Mouse (Mus musculus) cerebellum, adult 2 months (tissue): ENCODE measurements around the gene Recql5. TPM values are rescaled to one million over a fixed set of nuclear protein-coding genes. Genes with fewer than 3 reads are reported as not detected.

ENCODE experiments used
- DNase-seq, 2 experiments: peaks; one replicate each; pipeline ENCODE4 v3.0.0; 2021
- H3K27ac ChIP-seq: fragments of 200-500 bp; 2 replicates; pipeline ENCODE4 v1.5.1; 2012; ENCODE audit warnings: low read length, control low read depth, inconsistent platforms; ENCODE audit not compliant: insufficient read depth
- H3K27me3 ChIP-seq: fragments of 200-500 bp; 2 replicates; pipeline ENCODE4 v1.6.1; 2012; ENCODE audit warnings: inconsistent platforms, mild to moderate bottlenecking, low read length, moderate library complexity; ENCODE audit not compliant: control insufficient read depth, insufficient read depth
- H3K4me1 ChIP-seq: fragments of 200-500 bp; 2 replicates; pipeline ENCODE4 v1.6.1; 2011; ENCODE audit warnings: low read length; ENCODE audit not compliant: control insufficient read depth, insufficient read depth
- H3K4me3 ChIP-seq: fragments of 200-500 bp; replicated peaks from 2 replicates; pipeline ENCODE3; 2011; ENCODE audit warnings: mild to moderate bottlenecking, low read depth, low read length, control low read depth; ENCODE audit not compliant: insufficient read depth
- CTCF ChIP-seq: fragments of 200-500 bp; IDR thresholded peaks from 2 replicates; pipeline ENCODE4 v1.5.1; 2011; ENCODE audit warnings: low read depth, mild to moderate bottlenecking, control low read depth, low read length, moderate library complexity, borderline replicate concordance; ENCODE audit not compliant: insufficient read depth
- POLR2A ChIP-seq: fragments of 200-500 bp; IDR thresholded peaks from 2 replicates; pipeline ENCODE4 v1.6.1; 2011; ENCODE audit warnings: low read length, control low read depth, borderline replicate concordance; ENCODE audit not compliant: insufficient read depth
- WGBS: fragments of 180-500 bp; shearing (Covaris S2); methylation state at CpG from one replicate; pipeline ENCODE4 v1.1.7; 2018; 5-methylcytosine and 5-hydroxymethylcytosine counted together
- polyA plus RNA-seq: library from polyadenylated mRNA; depleted of rRNA; stranded (reverse); fragments of >200 nt; gene quantifications from 2 replicates; pipeline ENCODE4 v1.2.3, GENCODE M21; 2012

Recql5 gene
- polyA plus RNA-seq, 1 experiment: 24.7 TPM

GRCm38 (mm10) chr11:115894755-115895520 lies 38.3 kb downstream of the Recql5 start:
- Histone ChIP-seq H3K4me1 (no peaks in the 10 kb centered on the region), H3K27me3 (no peaks in the 10 kb centered on the region), H3K27ac (no peak overlapping the region), H3K4me3 (no peak overlapping the region)
- TF ChIP-seq CTCF (no peak), POLR2A (no peak)
- WGBS: 74% methylated on average over 14 of the region's 14 CpGs
- peak; percentile 39 to 56 for DNase-seq

GRCm38 (mm10) chr11:115893071-115893470 lies 40.2 kb downstream of the Recql5 start:
- Histone ChIP-seq H3K4me3 (no peak overlapping the region), H3K27ac (no peak overlapping the region), H3K27me3 (no peaks in the 10 kb centered on the region), H3K4me1 (no peaks in the 10 kb centered on the region)
- DNase-seq: no peak
- TF ChIP-seq POLR2A (no peak), CTCF (no peak)
- WGBS: 79% methylated on average over 9 of the region's 9 CpGs

GRCm38 (mm10) chr11:115892213-115892612 lies 41.1 kb downstream of the Recql5 start:
- no peak overlapping the region for H3K27ac ChIP-seq
- H3K4me3 ChIP-seq: no peak overlapping the region
- H3K27me3 ChIP-seq: no peaks in the 10 kb centered on the region
- no peak for TF ChIP-seq POLR2A
- no peak for TF ChIP-seq CTCF
- 63% methylated on average over 6 of the region's 6 CpGs for WGBS
- DNase-seq: no peak
- no peaks in the 10 kb centered on the region for H3K4me1 ChIP-seq

- no peak for DNase-seq
- Histone ChIP-seq H3K27me3 (no peaks in the 10 kb centered on the region), H3K27ac (no peak overlapping the region), H3K4me1 (no peaks in the 10 kb centered on the region), H3K4me3 (no peak overlapping the region)
- 93% methylated on average over 6 of the region's 6 CpGs for WGBS
- TF ChIP-seq POLR2A (no peak), CTCF (no peak)
Observed at GRCm38 (mm10) chr11:115889159-115889558, 44.1 kb downstream of the Recql5 start.

GRCm38 (mm10) chr11:115888020-115888419 lies 45.3 kb downstream of the Recql5 start:
- DNase-seq: no peak
- Histone ChIP-seq H3K4me1 (0 out of 2 replicates have a peak, but pooled peaks cover 4% of the 10 kb centered on the region), H3K27me3 (no peaks in the 10 kb centered on the region), H3K27ac (no peak overlapping the region), H3K4me3 (no peak overlapping the region)
- WGBS: 25% methylated on average over 5 of the region's 5 CpGs
- TF ChIP-seq POLR2A: no peak
- no peak for TF ChIP-seq CTCF

- H3K27ac ChIP-seq: no peak overlapping the region
- H3K4me3 ChIP-seq: no peak overlapping the region
- no peak for DNase-seq
- no peaks in the 10 kb centered on the region for H3K27me3 ChIP-seq
- 89% methylated on average over 11 of the region's 11 CpGs for WGBS
- H3K4me1 ChIP-seq: 0 out of 2 replicates have a peak, but pooled peaks cover 6% of the 10 kb centered on the region
- TF ChIP-seq CTCF (no peak), POLR2A (no peak)
Observed at GRCm38 (mm10) chr11:115886446-115886845, 46.8 kb downstream of the Recql5 start.

GRCm38 (mm10) chr11:115885281-115885680 lies 48.0 kb downstream of the Recql5 start:
- no peak for DNase-seq
- 77% methylated on average over 11 of the region's 11 CpGs for WGBS
- TF ChIP-seq POLR2A (no peak), CTCF (no peak)
- Histone ChIP-seq H3K4me1 (0 out of 2 replicates have a peak, but pooled peaks cover 6% of the 10 kb centered on the region), H3K4me3 (no peak overlapping the region), H3K27me3 (no peaks in the 10 kb centered on the region), H3K27ac (no peak overlapping the region)

- 0 out of 2 replicates have a peak, but pooled peaks cover 6% of the 10 kb centered on the region for H3K4me1 ChIP-seq
- whole genome bisulfite sequencing: 96% methylated on average over 3 of the region's 3 CpGs
- no peaks in the 10 kb centered on the region for H3K27me3 ChIP-seq
- TF ChIP-seq POLR2A (no peak), CTCF (no peak)
- H3K27ac ChIP-seq: no peak overlapping the region
- no peak overlapping the region for H3K4me3 ChIP-seq
- no peak for DNase-seq
Observed at GRCm38 (mm10) chr11:115884361-115884760, 48.9 kb downstream of the Recql5 start.
